Mouse (Mus musculus) heart, adult 2 months (tissue): ENCODE measurements around the gene Dgkz.

Experiments
- CTCF ChIP-seq: fragments of 200-600 bp; IDR thresholded peaks from 2 replicates; pipeline ENCODE4 v1.8.1; 2022; ENCODE audit warnings: antibody characterized with exemption, mild to moderate bottlenecking, moderate library complexity
- POLR2A ChIP-seq: fragments of 200-500 bp; IDR thresholded peaks from 2 replicates; pipeline ENCODE4 v1.6.1; 2011; ENCODE audit warnings: mild to moderate bottlenecking, low read depth, low read length, control low read depth; ENCODE audit not compliant: insufficient read depth

DNA sequence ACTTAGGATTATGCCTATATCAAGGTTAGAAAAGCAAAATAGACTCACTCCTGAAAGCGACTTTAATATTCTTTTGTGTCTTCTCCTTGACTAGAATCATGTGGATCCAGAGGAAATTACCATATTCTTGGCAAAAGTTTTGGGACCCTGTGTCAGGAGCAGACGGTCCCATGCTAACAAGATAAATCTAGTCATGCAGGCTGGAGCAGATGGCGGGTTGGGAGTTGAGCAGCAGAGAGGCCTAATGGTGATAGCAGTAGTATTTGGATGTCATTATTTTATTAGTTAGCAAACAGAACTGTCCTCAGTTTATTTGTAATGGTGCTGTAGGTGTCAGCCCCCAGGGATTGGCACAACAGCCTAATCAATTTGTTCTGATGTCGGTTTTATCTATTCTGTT, 91.7 kb downstream of the Dgkz start:
- no peak for TF ChIP-seq CTCF
- no peak for TF ChIP-seq POLR2A
